ENCODE assay signal across 11 mouse cellular contexts in genomic region chr12:55536537-55537135, GRCm38 (mm10). TPM values are rescaled to one million over a fixed set of nuclear protein-coding genes. Genes with fewer than 3 reads are reported as not detected.
DNase-seq lines count a peak whose midpoint lies in the region; ATAC-seq and TF ChIP-seq lines count a peak whose summit lies in the region.
"Had no signal": no experiment of that assay in that cellular context is flagged by ENCODE, and none has a peak within 500 bp of the region (broad histone marks: within the 10 kb centered on the region; RNA-seq: fewer than 3 reads in every experiment).

No protein-coding gene starts in this region.

- TF ChIP-seq EP300 in lung, postnatal 0 days (IDR thresholded peaks at IDR 0.05), result no peak

- no peaks in the 10 kb centered on the region for H3K36me3 ChIP-seq in embryonic facial prominence, embryonic 11.5 days (replicated peaks; ENCODE audit: control insufficient read depth, insufficient read depth, low read depth, low read length)
- H3K36me3 ChIP-seq in limb, embryonic 10.5 days, result no peaks in the 10 kb centered on the region
- H3K36me3 ChIP-seq in lung, postnatal 0 days (ENCODE audit: insufficient read depth, low read length), result no peaks in the 10 kb centered on the region

- H3K9ac ChIP-seq in embryonic facial prominence, embryonic 11.5 days (replicated peaks; ENCODE audit: low read length), result no peak overlapping the region
- no peak overlapping the region for H3K9ac ChIP-seq in lung, postnatal 0 days (replicated peaks; ENCODE audit: low read depth)

- ATAC-seq in embryonic facial prominence, embryonic 11.5 days (replicated peaks; ENCODE audit: insufficient number of reproducible peaks, low FRiP score, low TSS enrichment, low read depth), result no peak
- no peak for ATAC-seq in lung, postnatal 0 days

- H3K9me3 ChIP-seq in embryonic facial prominence, embryonic 11.5 days (replicated peaks; ENCODE audit: control insufficient read depth, low read length), result no peaks in the 10 kb centered on the region
- H3K9me3 ChIP-seq in limb, embryonic 10.5 days (replicated peaks), result no peaks in the 10 kb centered on the region
- H3K9me3 ChIP-seq in lung, postnatal 0 days (ENCODE audit: low read length), result no peaks in the 10 kb centered on the region

- H3K4me3 ChIP-seq in embryonic facial prominence, embryonic 11.5 days (ENCODE audit: low read depth, low read length), result no peak overlapping the region
- no peak overlapping the region for H3K4me3 ChIP-seq in limb, embryonic 10.5 days
- H3K4me3 ChIP-seq in lung, postnatal 0 days (ENCODE audit: low read depth, low read length), result no peak overlapping the region

- H3K27me3 ChIP-seq in embryonic facial prominence, embryonic 11.5 days (ENCODE audit: control insufficient read depth, insufficient read depth, low read length), result no peaks in the 10 kb centered on the region
- H3K27me3 ChIP-seq in limb, embryonic 10.5 days (ENCODE audit: low read depth, poor library complexity, severe bottlenecking), result peaks cover 13% of the 10 kb centered on the region; the same call in 1 of the 2 replicates
- H3K27me3 ChIP-seq in lung, postnatal 0 days (replicated peaks; ENCODE audit: insufficient read depth, low read length), result no peaks in the 10 kb centered on the region

- H3K4me1 ChIP-seq in embryonic facial prominence, embryonic 11.5 days (ENCODE audit: control insufficient read depth, insufficient read depth, low read length), result no peaks in the 10 kb centered on the region
- no peaks in the 10 kb centered on the region for H3K4me1 ChIP-seq in limb, embryonic 10.5 days
- no peaks in the 10 kb centered on the region for H3K4me1 ChIP-seq in lung, postnatal 0 days (ENCODE audit: insufficient read depth, low read depth, low read length)

- peak; percentile 6 for DNase-seq in lung, postnatal 10 days
- no peak for DNase-seq in lung, adult 18-20 months
- peak; percentile 81 for DNase-seq in embryonic facial prominence, embryonic 11.5 days (ENCODE audit: low spot score)
- peak; percentile 76 for DNase-seq in limb, embryonic 10.5 days (ENCODE audit: low spot score)
- peak; percentile 90 for DNase-seq in retina, postnatal 1 day
- no peak for DNase-seq in gastrocnemius, postnatal 14 days
- DNase-seq in lung, postnatal 0 days (ENCODE audit: low spot score), result no peak

- H3K4me2 ChIP-seq in embryonic facial prominence, embryonic 11.5 days (ENCODE audit: low read depth, low read length), result no peak overlapping the region
- H3K4me2 ChIP-seq in lung, postnatal 0 days (replicated peaks; ENCODE audit: low read depth, low read length), result no peak overlapping the region

- intact Hi-C loops in gastrocnemius, postnatal 14 days (cut with DNase I; ENCODE audit: low total_unique reads), result no loop called here

- no peak overlapping the region for H3K27ac ChIP-seq in embryonic facial prominence, embryonic 11.5 days (replicated peaks; ENCODE audit: low read depth, low read length)
- H3K27ac ChIP-seq in limb, embryonic 10.5 days, result no peak overlapping the region
- H3K27ac ChIP-seq in lung, postnatal 0 days (ENCODE audit: low read length), result no peak overlapping the region

- no peak for TF ChIP-seq CTCF in lung, postnatal 0 days (IDR thresholded peaks at IDR 0.05)

- 6% methylated on average over 14 of the region's 14 CpGs for WGBS in embryonic facial prominence, embryonic 11.5 days
- WGBS in limb, embryonic 10.5 days, result 6% methylated on average over 14 of the region's 14 CpGs
- 9% methylated on average over 14 of the region's 14 CpGs for WGBS in lung, postnatal 0 days

RNA-seq across cellular contexts. Expression of gene Aldoart2, which starts 28.4 kb away (rescaled TPM):
- polyA plus RNA-seq in embryonic facial prominence, embryonic 11.5 days (2014; fragmentation: Nextera tagmentation; extraction: Ambion mirVana), result 0.25 TPM in 2 replicates
- not detected in 2 replicates for polyA plus RNA-seq in limb, embryonic 10.5 days (2016; fragmentation: Nextera tagmentation; extraction: Ambion mirVana)
- under 1 TPM; 0.13 to 0.25 TPM for total RNA-seq in gastrocnemius, postnatal 14 days (2021)
- polyA plus RNA-seq in lung, postnatal 0 days (2015; fragmentation: Nextera tagmentation; extraction: Ambion mirVana), result not detected in 2 replicates
- total RNA-seq: common myeloid progenitor, adult 5-6 weeks; left cerebral cortex, postnatal 10 days; MEL had no signal
- polyA plus RNA-seq: urinary bladder, adult 2 months had no signal

RNA-seq across cellular contexts. Expression of gene Nfkbia, which starts 44.2 kb away (rescaled TPM):
- polyA plus RNA-seq in embryonic facial prominence, embryonic 11.5 days (2014; fragmentation: Nextera tagmentation; extraction: Ambion mirVana), result 56.9 and 60.7 TPM in 2 replicates
- polyA plus RNA-seq in limb, embryonic 10.5 days (2016; fragmentation: Nextera tagmentation; extraction: Ambion mirVana), result 38.0 and 56.9 TPM in 2 replicates
- total RNA-seq in gastrocnemius, postnatal 14 days (2021), result 10 to 100 TPM; 22.8 to 38.3 TPM
- 184 and 297 TPM in 2 replicates for polyA plus RNA-seq in lung, postnatal 0 days (2015; fragmentation: Nextera tagmentation; extraction: Ambion mirVana)

Comparison
In these comparisons a context has a peak if more than half of its experiments do, and no peak if none do; other contexts are left out.
1. DNase-seq: peak in lung, postnatal 10 days (single experiment), embryonic facial prominence, embryonic 11.5 days (single experiment), limb, embryonic 10.5 days (single experiment) and retina, postnatal 1 day (single experiment); none in lung, adult 18-20 months (0 of 2), gastrocnemius, postnatal 14 days (single experiment) and lung, postnatal 0 days (single experiment).